Mouse (Mus musculus): ENCODE measurements around the gene Lgi1. TPM values are rescaled to one million over a fixed set of nuclear protein-coding genes. Genes with fewer than 3 reads are reported as not detected.

Gene Lgi1
- polyA plus RNA-seq, 1 experiment, result not detected

DNA sequence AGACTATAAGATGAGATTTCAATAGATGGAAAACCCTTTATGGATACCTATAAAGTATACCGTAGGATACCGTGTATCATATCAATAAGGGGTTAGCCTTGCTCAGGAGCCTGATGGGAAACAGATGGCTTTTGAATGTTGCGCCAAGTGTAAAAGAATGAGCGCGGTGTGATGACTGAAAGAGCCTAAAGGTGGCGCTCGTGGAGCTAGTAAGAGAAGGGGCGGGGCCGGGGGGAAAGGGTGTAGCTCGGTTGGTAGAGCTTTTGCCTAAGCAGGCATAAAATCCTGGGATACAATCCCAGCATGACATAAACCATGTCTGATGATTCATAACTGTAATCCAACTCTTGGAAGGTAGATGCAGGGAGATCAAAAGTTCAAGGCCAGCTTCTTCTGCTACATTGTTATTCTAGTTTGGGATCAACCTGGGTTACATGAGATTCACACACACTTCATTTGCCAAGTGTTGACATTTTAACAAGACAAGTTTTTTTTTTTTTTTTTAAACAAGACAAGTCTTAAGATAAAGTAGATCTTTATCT, 90.6 kb downstream of the Lgi1 start:
- Histone ChIP-seq H3K4me1 (no peaks in the 10 kb centered on the region), H3K36me3 (replicated peaks; ENCODE audit: low read length) (no peaks in the 10 kb centered on the region), H3K27me3 (replicated peaks) (peaks cover 5% of the 10 kb centered on the region), H3K4me3 (replicated peaks) (no peak overlapping the region), H3K9me3 (no peaks in the 10 kb centered on the region)
- TF ChIP-seq GATA1 (IDR thresholded peaks at IDR 0.05; ENCODE audit: borderline replicate concordance, low read length), result no peak
- no peak for TF ChIP-seq FLI1 (IDR thresholded peaks at IDR 0.05; ENCODE audit: low read length)

DNA sequence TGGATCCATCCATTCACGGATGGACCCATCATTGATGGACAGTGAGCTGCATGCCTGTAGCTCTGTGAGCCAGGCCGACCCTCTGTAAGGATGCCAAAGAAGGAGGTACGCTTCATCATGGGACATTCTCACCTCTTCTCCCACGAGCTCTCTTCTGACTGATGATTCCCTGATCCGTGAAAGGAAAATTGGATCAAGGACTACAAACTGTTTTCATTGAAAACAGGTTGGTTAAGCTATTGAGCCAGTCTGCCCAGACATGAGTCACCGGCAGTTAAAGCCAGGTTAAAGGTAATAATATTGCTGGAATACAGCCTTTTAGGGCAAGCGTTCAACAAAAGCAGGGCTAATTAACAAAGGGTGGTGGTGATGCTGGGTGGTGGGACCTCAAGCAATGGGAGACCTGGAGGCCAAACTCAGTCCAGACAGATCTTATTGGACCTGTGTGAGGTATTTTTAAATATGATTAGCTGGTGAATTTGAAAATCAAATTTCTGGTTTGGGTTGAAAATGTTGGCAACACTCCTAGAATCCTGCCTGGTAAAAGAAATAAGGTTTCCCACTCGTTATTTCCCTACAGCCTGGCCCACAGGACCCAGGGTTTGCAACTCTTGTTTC, 92.0 kb downstream of the Lgi1 start:
- H3K4me1 ChIP-seq, result no peaks in the 10 kb centered on the region
- H3K4me3 ChIP-seq (replicated peaks), result no peak overlapping the region
- peaks cover 6% of the 10 kb centered on the region for H3K9me3 ChIP-seq
- peaks cover 2% of the 10 kb centered on the region for H3K27me3 ChIP-seq (replicated peaks)
- H3K36me3 ChIP-seq (replicated peaks; ENCODE audit: low read length), result no peaks in the 10 kb centered on the region
- TF ChIP-seq GATA1 (IDR thresholded peaks at IDR 0.05; ENCODE audit: borderline replicate concordance, low read length) (no peak), FLI1 (IDR thresholded peaks at IDR 0.05; ENCODE audit: low read length) (no peak)

DNA sequence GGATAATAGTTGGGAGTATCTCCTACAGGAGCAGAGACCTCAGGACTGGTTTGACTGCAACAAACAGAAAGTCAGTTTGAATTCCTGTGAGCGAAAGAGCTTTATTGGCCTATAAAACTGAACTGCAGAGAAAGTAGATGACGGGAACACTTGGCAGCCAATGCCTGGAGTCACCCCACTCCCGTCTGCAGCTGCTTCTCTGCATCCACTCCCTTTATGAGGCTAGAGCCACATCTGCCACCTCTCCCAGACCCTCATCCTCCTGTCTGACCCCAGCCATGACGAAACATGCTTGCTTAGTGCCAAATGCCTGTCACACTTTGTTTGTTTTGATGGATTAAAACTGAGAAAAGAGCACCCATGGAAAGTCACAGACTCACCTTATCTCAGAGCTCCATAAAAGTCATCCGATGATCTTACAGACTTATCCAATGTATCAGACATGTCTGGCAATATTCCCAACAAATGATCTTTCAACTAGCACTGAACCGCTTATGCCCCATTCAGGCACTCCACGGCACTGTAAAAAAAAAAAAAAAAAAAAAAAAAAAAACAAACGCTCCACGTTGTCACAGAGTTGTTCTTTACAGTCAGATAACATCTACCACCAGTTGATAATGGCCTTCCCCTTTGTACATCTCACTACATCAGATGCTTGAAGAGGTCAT, 93.8 kb downstream of the Lgi1 start:
- Histone ChIP-seq H3K27me3 (replicated peaks) (peaks cover 2% of the 10 kb centered on the region), H3K9me3 (peaks cover 6% of the 10 kb centered on the region), H3K36me3 (replicated peaks; ENCODE audit: low read length) (no peaks in the 10 kb centered on the region), H3K4me3 (replicated peaks) (no peak overlapping the region), H3K4me1 (no peaks in the 10 kb centered on the region; the same call in 1 of the 2 replicates)
- TF ChIP-seq GATA1 (IDR thresholded peaks at IDR 0.05; ENCODE audit: borderline replicate concordance, low read length), result no peak

DNA sequence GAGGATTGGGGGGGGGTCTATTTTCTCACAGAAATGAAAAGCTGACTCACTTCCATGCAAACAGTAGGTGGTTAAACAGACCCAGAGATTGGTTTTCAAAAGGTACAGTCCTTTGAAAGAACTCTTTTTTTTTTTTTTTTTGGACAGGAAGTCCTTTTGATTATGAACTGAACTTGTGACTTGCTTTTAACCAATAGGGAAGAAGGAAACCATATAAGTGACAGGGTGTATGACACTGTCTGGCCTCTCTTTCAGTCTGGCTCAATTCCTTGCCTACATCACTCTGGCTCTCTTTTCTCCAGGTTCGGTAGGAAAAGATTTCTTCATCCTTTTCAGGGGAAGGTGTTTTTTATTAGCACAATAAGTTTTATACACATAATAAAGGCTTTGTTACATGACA, 95.0 kb downstream of the Lgi1 start:
- TF ChIP-seq FLI1 (IDR thresholded peaks at IDR 0.05; ENCODE audit: low read length) (no peak), GATA1 (IDR thresholded peaks at IDR 0.05; ENCODE audit: borderline replicate concordance, low read length) (no peak)

More for the DNA sequence above, 95.0 kb downstream of the Lgi1 start:
- H3K27me3 ChIP-seq (replicated peaks), result peaks cover 2% of the 10 kb centered on the region
- H3K4me3 ChIP-seq (replicated peaks), result no peak overlapping the region
- H3K36me3 ChIP-seq (replicated peaks; ENCODE audit: low read length), result no peaks in the 10 kb centered on the region
- no peaks in the 10 kb centered on the region; the same call in 1 of the 2 replicates for H3K4me1 ChIP-seq
- peaks cover 6% of the 10 kb centered on the region for H3K9me3 ChIP-seq

Other genes starting within 250 kb of the Lgi1 start
- gene Myof, start 221.0 kb upstream of the Lgi1 start, polyA plus RNA-seq (2012; ENCODE audit: insufficient read depth, low replicate concordance), result 6.2 TPM in 1 of 2 replicates, not detected in the other
- 3.4 TPM in 1 of 2 replicates, not detected in the other for gene Cep55, start 209.5 kb upstream of the Lgi1 start, polyA plus RNA-seq (2012; ENCODE audit: insufficient read depth, low replicate concordance)
- gene Ffar4, start 167.5 kb upstream of the Lgi1 start, polyA plus RNA-seq (2012; ENCODE audit: insufficient read depth, low replicate concordance), result not detected in 2 replicates
- gene Rbp4, start 139.3 kb upstream of the Lgi1 start, polyA plus RNA-seq (2012; ENCODE audit: insufficient read depth, low replicate concordance), result not detected in 2 replicates
- gene Pde6c, start 131.8 kb upstream of the Lgi1 start, polyA plus RNA-seq (2012; ENCODE audit: insufficient read depth, low replicate concordance), result not detected in 2 replicates
- gene Fra10ac1, start 40.4 kb upstream of the Lgi1 start, polyA plus RNA-seq (2012; ENCODE audit: insufficient read depth, low replicate concordance), result 7.1 TPM in 1 of 2 replicates, not detected in the other
- 0.56 and 2.9 TPM in 2 replicates for gene Slc35g1, start 131.4 kb downstream of the Lgi1 start, polyA plus RNA-seq (2012; ENCODE audit: insufficient read depth, low replicate concordance)
- 0.01 and 0.48 TPM in 2 replicates for gene Plce1, start 216.6 kb downstream of the Lgi1 start, polyA plus RNA-seq (2012; ENCODE audit: insufficient read depth, low replicate concordance)

Data from megakaryocyte, embryonic 14.5 days (primary cell).